Mouse (Mus musculus) G1E (cell line): ENCODE data around the gene Ptprg.

Source experiments
- CTCF ChIP-seq: IDR thresholded peaks from 2 replicates; pipeline ENCODE4 v1.5.1; 2012; ENCODE audit warnings: low read depth, low read length, inconsistent platforms, mixed read lengths
- GATA1 ChIP-seq: IDR thresholded peaks from 2 replicates; pipeline ENCODE4 v1.6.1; 2012; ENCODE audit warnings: borderline replicate concordance, low read length, inconsistent platforms, mixed read lengths
- GATA2 ChIP-seq: IDR thresholded peaks from 2 replicates; pipeline ENCODE4 v1.6.1; 2012; ENCODE audit warnings: low read depth, low read length, inconsistent platforms, borderline replicate concordance
- POLR2AphosphoS5 ChIP-seq: IDR thresholded peaks from 2 replicates; pipeline ENCODE4 v1.6.1; 2012; ENCODE audit warnings: low read depth, low read length, inconsistent platforms; ENCODE audit not compliant: insufficient replicate concordance
- TAL1 ChIP-seq: conservative IDR thresholded peaks from 2 replicates; pipeline ENCODE4 v1.6.1; 2012; ENCODE audit warnings: low read depth, low read length, inconsistent platforms, mixed read lengths

GRCm38 (mm10) chr14:12046226-12046882, 493.0 kb downstream of the Ptprg start:
- TF ChIP-seq CTCF, result no peak
- no peak for TF ChIP-seq GATA1
- no peak for TF ChIP-seq TAL1
- TF ChIP-seq POLR2AphosphoS5, result no peak
- no peak for TF ChIP-seq GATA2
